In the genomic region with DNA sequence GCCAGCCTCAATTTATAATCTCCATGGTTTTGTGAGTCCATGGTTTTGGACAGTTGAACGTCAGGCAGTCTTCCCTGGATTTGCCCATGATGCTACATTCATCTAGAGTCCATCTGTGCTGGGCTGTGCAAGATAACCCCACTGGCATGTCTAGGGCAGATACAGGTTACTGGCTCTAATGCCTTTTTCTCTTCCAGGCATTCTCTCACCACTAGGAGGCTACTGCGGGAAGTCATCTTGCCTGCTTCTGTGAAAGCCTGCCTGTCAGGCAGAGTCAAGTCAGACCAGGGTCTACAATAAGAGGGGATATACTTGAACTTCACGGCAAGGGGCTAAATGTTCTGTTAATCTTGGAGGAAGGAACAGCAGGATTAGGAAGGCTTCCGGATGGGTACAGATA, we compare ENCODE assay signal across 8 mouse cellular contexts. TPM values are rescaled to one million over a fixed set of nuclear protein-coding genes. Genes with fewer than 3 reads are reported as not detected.
A peak's percentile ranks its signal among the peaks of the same experiment; 100 is the strongest.
DNase-seq lines count a peak whose midpoint lies in the region; ATAC-seq and TF ChIP-seq lines count a peak whose summit lies in the region.
"Had no signal": no experiment of that assay in that cellular context is flagged by ENCODE, and none has a peak within 500 bp of the region (broad histone marks: within the 10 kb centered on the region; RNA-seq: fewer than 3 reads in every experiment).

No protein-coding gene starts in this region.

- H3K4me3 ChIP-seq in kidney, embryonic 14.5 days (ENCODE audit: low read length): no peak overlapping the region
- no peak overlapping the region for H3K4me3 ChIP-seq in E14TG2a.4 (replicated peaks; ENCODE audit: low read length)
- no peak overlapping the region for H3K4me3 ChIP-seq in embryonic facial prominence, embryonic 10.5 days
- H3K4me3 ChIP-seq: lung, embryonic 15.5 days had no signal

- WGBS in kidney, embryonic 14.5 days: 30% methylated on average over 4 of the region's 4 CpGs
- WGBS in embryonic facial prominence, embryonic 10.5 days: 32% methylated on average over 4 of the region's 4 CpGs

- H3K27ac ChIP-seq in kidney, embryonic 14.5 days (ENCODE audit: low read depth, low read length): no peak overlapping the region
- no peak overlapping the region for H3K27ac ChIP-seq in embryonic facial prominence, embryonic 10.5 days (replicated peaks)
- H3K27ac ChIP-seq: lung, embryonic 15.5 days had no signal

- peak; percentile 19 for DNase-seq in kidney, adult 9 months
- DNase-seq in 3T3-L1 (ENCODE audit: low read depth, low spot score): peak; percentile 71
- DNase-seq in embryonic facial prominence, embryonic 10.5 days (ENCODE audit: low spot score): peak; percentile 14
- DNase-seq in ovary, postnatal 14 days (ENCODE audit: low spot score): no peak
- DNase-seq in adrenal gland, postnatal 4 days (ENCODE audit: low spot score in 2 of 2): no peak

- TF ChIP-seq CTCF in E14TG2a.4 (conservative IDR thresholded peaks at IDR 0.05; ENCODE audit: low read length): peak; percentile 57

- H3K9me3 ChIP-seq in kidney, embryonic 14.5 days (ENCODE audit: control insufficient read depth, low read length): no peaks in the 10 kb centered on the region
- H3K9me3 ChIP-seq in E14TG2a.4 (ENCODE audit: low read length): no peaks in the 10 kb centered on the region
- H3K9me3 ChIP-seq in embryonic facial prominence, embryonic 10.5 days: no peaks in the 10 kb centered on the region
- H3K9me3 ChIP-seq: lung, embryonic 15.5 days had no signal

- H3K36me3 ChIP-seq in kidney, embryonic 14.5 days (ENCODE audit: control insufficient read depth, insufficient read depth, low read length): peaks cover 3% of the 10 kb centered on the region; the same call in 1 of the 2 replicates
- no peaks in the 10 kb centered on the region for H3K36me3 ChIP-seq in E14TG2a.4 (ENCODE audit: insufficient read depth, low read length)
- no peaks in the 10 kb centered on the region; the same call in 1 of the 2 replicates for H3K36me3 ChIP-seq in embryonic facial prominence, embryonic 10.5 days (replicated peaks)
- H3K36me3 ChIP-seq: lung, embryonic 15.5 days had no signal

- H3K27me3 ChIP-seq in kidney, embryonic 14.5 days (ENCODE audit: control insufficient read depth, insufficient read depth, low read length): no peaks in the 10 kb centered on the region
- H3K27me3 ChIP-seq in E14TG2a.4 (ENCODE audit: insufficient read depth, low read length): peaks cover 32% of the 10 kb centered on the region
- no peaks in the 10 kb centered on the region for H3K27me3 ChIP-seq in embryonic facial prominence, embryonic 10.5 days (replicated peaks; ENCODE audit: low read depth, poor library complexity, severe bottlenecking)
- H3K27me3 ChIP-seq: lung, embryonic 15.5 days had no signal

- H3K4me1 ChIP-seq in kidney, embryonic 14.5 days (ENCODE audit: control insufficient read depth, insufficient read depth, low read length): peaks cover 8% of the 10 kb centered on the region; the same call in 1 of the 2 replicates
- peaks cover 10% of the 10 kb centered on the region; the same call in 1 of the 2 replicates for H3K4me1 ChIP-seq in E14TG2a.4 (replicated peaks; ENCODE audit: low read depth, low read length)
- peaks cover 10% of the 10 kb centered on the region for H3K4me1 ChIP-seq in embryonic facial prominence, embryonic 10.5 days

- no peak overlapping the region for H3K4me2 ChIP-seq in kidney, embryonic 14.5 days (replicated peaks; ENCODE audit: low read depth, low read length)
- H3K4me2 ChIP-seq: lung, embryonic 15.5 days had no signal

- no peak for ATAC-seq in kidney, embryonic 14.5 days (ENCODE audit: low FRiP score, low TSS enrichment)

- no peak overlapping the region for H3K9ac ChIP-seq in kidney, embryonic 14.5 days (ENCODE audit: low read depth, low read length)
- H3K9ac ChIP-seq: lung, embryonic 15.5 days had no signal

RNA-seq across cellular contexts. Expression of gene Tmed3, which starts 2.0 kb away (rescaled TPM):
- polyA plus RNA-seq in kidney, embryonic 14.5 days (2014; fragmentation: Nextera tagmentation; extraction: Ambion mirVana): 69.2 and 78.3 TPM in 2 replicates
- polyA plus RNA-seq in embryonic facial prominence, embryonic 10.5 days (2016; fragmentation: Nextera tagmentation; extraction: Ambion mirVana): 43.3 and 45.6 TPM in 2 replicates
- 10 to 100 TPM; 92.7 to 92.8 TPM for total RNA-seq in adrenal gland, postnatal 4 days (2021)

RNA-seq across cellular contexts. Expression of gene Ankrd34c, which starts 31.4 kb away (rescaled TPM):
- polyA plus RNA-seq in kidney, embryonic 14.5 days (2014; fragmentation: Nextera tagmentation; extraction: Ambion mirVana): not detected in 2 replicates
- 0.05 TPM in 1 of 2 replicates, not detected in the other for polyA plus RNA-seq in embryonic facial prominence, embryonic 10.5 days (2016; fragmentation: Nextera tagmentation; extraction: Ambion mirVana)
- total RNA-seq in adrenal gland, postnatal 4 days (2021): not detected
- polyA plus RNA-seq: lung, embryonic 15.5 days had no signal

Comparison
In these comparisons a context has a peak if more than half of its experiments do, and no peak if none do; other contexts are left out.
1. DNase-seq: peak in kidney, adult 9 months (single experiment), 3T3-L1 (single experiment) and embryonic facial prominence, embryonic 10.5 days (single experiment); none in ovary, postnatal 14 days (single experiment) and adrenal gland, postnatal 4 days (0 of 2).